Mouse (Mus musculus) cortical plate, adult 2 months (tissue): ENCODE measurements at regions not wholly inside any gene's neighbourhood (a gene's known extent, or its start where the extent isn't known, plus 50 kb on each side); places are given as distances from the start of the nearest gene placed in this dataset.

Experiments
- CTCF ChIP-seq: fragments of 200-500 bp; IDR thresholded peaks from 2 replicates; pipeline ENCODE4 v1.5.1; 2011; ENCODE audit warnings: mild to moderate bottlenecking, control low read depth, low read length; ENCODE audit not compliant: insufficient read depth; ENCODE audit errors: extremely low read depth
- POLR2A ChIP-seq: fragments of 200-500 bp; IDR thresholded peaks from 2 replicates; pipeline ENCODE4 v1.6.1; 2011; ENCODE audit warnings: mild to moderate bottlenecking, low read length, control low read depth; ENCODE audit not compliant: insufficient read depth; ENCODE audit errors: extremely low read depth

GRCm38 (mm10) chr3:137279284-137279683 is 61.6 kb upstream of the Emcn start:
- no peak for TF ChIP-seq POLR2A
- no peak for TF ChIP-seq CTCF
